Mouse (Mus musculus) mammary gland, adult 2 months (tissue): ENCODE results near the gene Mndal. TPM values are rescaled to one million over a fixed set of nuclear protein-coding genes. Genes with fewer than 3 reads are reported as not detected.

Experiments used
- polyA plus RNA-seq: library from polyadenylated mRNA; depleted of rRNA; stranded (reverse); fragments of >200 nt; gene quantifications from 2 replicates; pipeline ENCODE4 v1.2.3, GENCODE M21; 2012; ENCODE audit warnings: low replicate concordance; rRNA removed

The Mndal gene
- 8.0 and 19.3 TPM in 2 replicates for polyA plus RNA-seq

DNA sequence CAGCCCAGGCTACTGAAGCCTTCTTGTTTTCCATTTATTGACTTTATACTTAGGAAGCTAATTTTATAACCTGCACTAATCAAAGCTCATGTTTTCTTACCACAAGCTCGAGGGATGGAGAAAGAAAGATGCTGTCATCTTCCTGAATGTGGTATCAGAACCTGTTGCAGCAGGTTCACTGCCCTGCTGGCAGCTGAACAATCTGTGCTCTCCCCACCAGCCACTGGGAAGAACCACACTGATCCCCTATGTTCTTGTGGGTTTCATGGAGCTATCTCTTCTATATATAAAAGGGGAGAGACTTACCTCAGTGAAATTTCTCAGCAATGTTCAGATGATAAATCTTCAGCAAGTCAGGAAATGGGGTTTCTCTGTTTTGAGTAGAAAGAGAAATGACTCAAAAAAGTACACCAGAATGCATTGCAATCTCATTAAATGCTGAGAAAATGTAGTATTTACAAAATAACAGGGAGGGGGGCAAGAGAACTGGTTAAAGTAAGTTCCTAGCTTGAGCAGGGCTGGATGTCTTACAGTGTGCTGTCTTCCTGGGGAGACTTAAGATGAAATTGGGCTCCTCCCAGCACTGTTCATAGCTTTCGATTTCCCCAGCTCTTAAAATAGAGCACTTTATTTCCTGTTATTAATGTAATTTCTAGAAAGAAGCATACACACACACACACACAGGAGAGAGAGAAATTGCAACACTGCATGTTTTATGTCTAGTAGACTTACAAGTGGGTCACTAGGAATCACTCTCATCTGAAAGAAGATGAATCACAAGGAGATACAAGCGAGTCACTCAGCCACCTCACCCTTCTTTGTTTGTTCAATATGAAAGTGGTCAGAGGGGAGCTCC is at the start of gene Mndal, which contains the start of gene Ifi203:
Gene Mndal (minus strand): TSS at position 568 of the 856 bp plus-strand sequence.
Gene Ifi203 (minus strand): TSS at position 749 of the 856 bp plus-strand sequence.

DNA sequence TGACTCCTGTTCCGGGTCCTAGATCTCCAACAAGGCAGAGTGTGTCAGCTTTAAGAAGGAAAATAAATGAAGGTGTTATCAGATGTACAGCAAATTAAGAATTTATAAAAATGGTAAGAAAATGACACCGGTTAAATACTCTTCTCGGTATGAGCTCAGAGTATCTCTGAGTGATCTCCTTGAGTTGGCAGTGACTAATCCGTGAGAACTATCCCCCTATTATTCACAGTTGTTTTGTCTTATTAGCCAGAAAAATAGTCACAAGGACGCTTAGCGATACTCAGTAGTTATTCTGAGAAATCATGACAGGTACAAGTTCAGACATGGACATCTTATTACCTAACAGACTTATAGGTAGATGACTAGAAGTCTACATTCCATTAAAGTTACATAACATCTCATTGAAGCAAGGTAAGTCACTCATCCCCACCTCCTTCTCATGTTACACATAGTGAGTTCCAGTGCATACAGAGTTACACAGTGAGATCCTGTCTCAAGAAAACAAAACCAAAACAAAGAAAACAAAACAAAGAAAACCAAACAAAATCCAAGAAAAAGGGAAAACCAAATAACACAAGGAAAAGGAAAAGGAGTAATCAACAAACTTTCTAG is 40.5 kb upstream of the Mndal start, which contains the start of gene Ifi202b:
Gene Ifi202b (minus strand): TSS at position 51 of the 612 bp plus-strand sequence.

DNA sequence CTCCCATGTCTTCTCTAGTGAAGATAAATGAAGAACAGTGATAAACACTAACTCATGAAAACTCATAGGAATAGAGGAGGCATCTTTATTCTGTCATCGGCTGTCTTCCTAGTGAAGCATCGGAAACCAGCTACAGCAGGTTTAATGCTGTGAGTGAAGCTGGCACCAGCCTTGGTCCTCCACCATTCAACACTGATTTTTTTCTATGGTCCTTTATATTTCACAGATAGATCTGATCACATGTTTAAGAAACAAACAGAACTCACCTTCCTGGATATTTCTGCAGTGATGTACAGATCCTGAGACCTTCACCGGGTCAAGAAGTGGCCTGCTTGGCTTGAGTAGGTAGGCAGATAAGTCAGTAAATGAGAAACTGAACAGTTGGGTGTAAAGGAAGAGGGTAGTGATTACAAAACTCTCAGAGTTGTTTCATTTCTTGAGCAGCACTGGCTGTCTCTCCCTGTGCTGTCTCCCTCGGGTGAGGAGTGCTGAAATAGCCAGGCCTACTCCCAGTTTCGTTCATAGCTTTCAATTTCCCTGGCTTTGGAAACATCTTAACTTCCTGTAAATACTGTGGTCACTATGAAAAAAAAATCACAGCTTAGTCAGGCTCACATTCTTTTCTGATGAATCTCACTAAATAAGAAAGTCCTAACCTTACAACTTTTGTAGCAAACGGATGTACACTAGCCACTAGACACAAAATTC is 29.6 kb downstream of the Mndal start, which contains the start of gene Ifi211:
Gene Ifi211 (minus strand): TSS at position 499 of the 708 bp plus-strand sequence.

Other genes with a start within 250 kb of the Mndal start
- 13.7 and 48.4 TPM in 2 replicates for gene Ifi207, start 200.7 kb downstream of the Mndal start, polyA plus RNA-seq
- 1.9 and 6.8 TPM in 2 replicates for gene Ifi204, start 175.5 kb downstream of the Mndal start, polyA plus RNA-seq
- gene Ifi211, start 29.4 kb downstream of the Mndal start, polyA plus RNA-seq: 2.0 and 4.2 TPM in 2 replicates
- gene Ifi203, start 181 bp upstream of the Mndal start, polyA plus RNA-seq: 17.8 and 37.0 TPM in 2 replicates
- gene Ifi202b, start 40.3 kb upstream of the Mndal start, polyA plus RNA-seq: 0.17 and 0.56 TPM in 2 replicates
- 4.2 and 12.6 TPM in 2 replicates for gene Ifi205, start 89.3 kb upstream of the Mndal start, polyA plus RNA-seq
- 0.70 TPM in 2 replicates for gene Olfr433, start 98.2 kb upstream of the Mndal start, polyA plus RNA-seq
- 0.29 and 0.46 TPM in 2 replicates for gene Olfr432, start 106.7 kb upstream of the Mndal start, polyA plus RNA-seq
- not detected in 2 replicates for gene Olfr430, start 124.1 kb upstream of the Mndal start, polyA plus RNA-seq
- not detected in 2 replicates for gene Olfr429, start 141.8 kb upstream of the Mndal start, polyA plus RNA-seq
- gene Olfr427, start 154.4 kb upstream of the Mndal start, polyA plus RNA-seq: not detected in 2 replicates
- not detected in 2 replicates for gene Olfr231, start 178.7 kb upstream of the Mndal start, polyA plus RNA-seq
- not detected in 2 replicates for gene Olfr424, start 189.0 kb upstream of the Mndal start, polyA plus RNA-seq
- gene Olfr420, start 213.1 kb upstream of the Mndal start, polyA plus RNA-seq: not detected in 2 replicates
- gene Spta1, start 230.3 kb upstream of the Mndal start, polyA plus RNA-seq: 0.10 TPM in 1 of 2 replicates, not detected in the other